Mouse (Mus musculus) kidney, adult 8-10 months (tissue): Measurements from ENCODE around the gene Ndufs2.

Experiments used
- DNase-seq, 2 experiments: peaks; one replicate each; pipeline ENCODE4 v3.0.0; 2022

The Ndufs2 gene

GRCm38 (mm10) chr1:171193911-171194830 lies 57.0 kb downstream of the Ndufs2 start:
- DNase-seq, result no peak

GRCm38 (mm10) chr1:171193093-171193840 lies 57.9 kb downstream of the Ndufs2 start:
- DNase-seq, result no peak

GRCm38 (mm10) chr1:171192283-171192682 lies 58.9 kb downstream of the Ndufs2 start:
- no peak for DNase-seq

GRCm38 (mm10) chr1:171190832-171191231 lies 60.4 kb downstream of the Ndufs2 start:
- no peak for DNase-seq

GRCm38 (mm10) chr1:171189476-171190114 lies 61.6 kb downstream of the Ndufs2 start:
- no peak for DNase-seq

- DNase-seq, result no peak
Measured at GRCm38 (mm10) chr1:171189046-171189445, 62.1 kb downstream of the Ndufs2 start.

GRCm38 (mm10) chr1:171187851-171188700 lies 63.1 kb downstream of the Ndufs2 start:
- DNase-seq, result no peak

- DNase-seq, result no peak
Measured at GRCm38 (mm10) chr1:171185655-171186054, 65.5 kb downstream of the Ndufs2 start.
